Mouse (Mus musculus) C2C12 (cell line): Measurements from ENCODE around the gene Tiprl.

Experiments
- CEBPB ChIP-seq: IDR thresholded peaks from one replicate; pipeline ENCODE4 v1.6.1; 2011; ENCODE audit warnings: low read depth, mild to moderate bottlenecking, control low read depth, moderate library complexity
- CTCF ChIP-seq: IDR thresholded peaks from one replicate; pipeline ENCODE4 v1.5.1; 2011; ENCODE audit not compliant: control insufficient read depth, insufficient read depth, insufficient read length
- MYOG ChIP-seq: IDR thresholded peaks from one replicate; pipeline ENCODE4 v1.6.1; 2011; ENCODE audit not compliant: control insufficient read depth, insufficient read length; ENCODE audit errors: extremely low read depth

- TF ChIP-seq CTCF (no peak), MYOG (no peak), CEBPB (no peak)
Measured at GRCm38 (mm10) chr1:165188806-165189580, 47.8 kb downstream of the Tiprl start.
